Mouse (Mus musculus) neural tube, embryonic 14.5 days (tissue): ENCODE results near the gene Pik3r5. TPM values are rescaled to one million over a fixed set of nuclear protein-coding genes. Genes with fewer than 3 reads are reported as not detected.

ENCODE experiments used
- ATAC-seq: fragments of 200-750 bp; cut with Nextera tagmentation; 2 replicates; pipeline ENCODE4 v1.8.0; 2017; ENCODE audit warnings: low read depth, mild to moderate bottlenecking, moderate TSS enrichment, moderate library complexity
- H3K27ac ChIP-seq: fragments of 300-500 bp; sonication (generic); 2 replicates; pipeline ENCODE4 v1.5.1; 2014; ENCODE audit warnings: low read depth, mild to moderate bottlenecking, control low read depth, low read length, moderate library complexity, mixed read lengths
- H3K27me3 ChIP-seq: fragments of 300-500 bp; sonication (generic); 2 replicates; pipeline ENCODE4 v1.6.1; 2014; ENCODE audit warnings: low read length; ENCODE audit not compliant: control insufficient read depth, insufficient read depth
- H3K36me3 ChIP-seq: fragments of 300-500 bp; sonication (generic); 2 replicates; pipeline ENCODE4 v1.6.1; 2014; ENCODE audit warnings: low read length, mixed read lengths; ENCODE audit not compliant: control insufficient read depth, insufficient read depth
- H3K4me1 ChIP-seq: fragments of 300-500 bp; sonication (generic); 2 replicates; pipeline ENCODE4 v1.6.1; 2014; ENCODE audit warnings: low read length; ENCODE audit not compliant: control insufficient read depth, insufficient read depth
- H3K4me2 ChIP-seq: fragments of 300-500 bp; sonication (generic); 2 replicates; pipeline ENCODE4 v1.6.1; 2014; ENCODE audit warnings: mild to moderate bottlenecking, low read depth, low read length, control low read depth
- H3K4me3 ChIP-seq: fragments of 300-500 bp; sonication (generic); 2 replicates; pipeline ENCODE4 v1.5.1; 2014; ENCODE audit warnings: low read depth, low read length, control low read depth, mixed read lengths
- H3K9ac ChIP-seq: fragments of 300-500 bp; sonication (generic); replicated peaks from 2 replicates; pipeline ENCODE4 v1.6.1; 2014; ENCODE audit warnings: low read depth, mild to moderate bottlenecking, control low read depth, low read length, mixed read lengths
- H3K9me3 ChIP-seq: fragments of 300-500 bp; sonication (generic); 2 replicates; pipeline ENCODE4 v1.6.1; 2016; ENCODE audit warnings: low read length; ENCODE audit not compliant: control insufficient read depth
- WGBS: fragments of 180-500 bp; shearing (Covaris S2); extraction: QIAGEN DNeasy Blood & Tissue Kit; methylation state at CpG from one replicate; pipeline ENCODE4 v1.1.7; 2014; 5-methylcytosine and 5-hydroxymethylcytosine counted together
- polyA plus RNA-seq: library from polyadenylated mRNA; unstranded; fragments of >200 nt; fragmentation: Nextera tagmentation; extraction: Ambion mirVana; gene quantifications from 2 replicates; pipeline ENCODE4 v1.2.1, GENCODE M21; 2014

Pik3r5 gene
- 1.2 and 2.6 TPM in 2 replicates for polyA plus RNA-seq

DNA sequence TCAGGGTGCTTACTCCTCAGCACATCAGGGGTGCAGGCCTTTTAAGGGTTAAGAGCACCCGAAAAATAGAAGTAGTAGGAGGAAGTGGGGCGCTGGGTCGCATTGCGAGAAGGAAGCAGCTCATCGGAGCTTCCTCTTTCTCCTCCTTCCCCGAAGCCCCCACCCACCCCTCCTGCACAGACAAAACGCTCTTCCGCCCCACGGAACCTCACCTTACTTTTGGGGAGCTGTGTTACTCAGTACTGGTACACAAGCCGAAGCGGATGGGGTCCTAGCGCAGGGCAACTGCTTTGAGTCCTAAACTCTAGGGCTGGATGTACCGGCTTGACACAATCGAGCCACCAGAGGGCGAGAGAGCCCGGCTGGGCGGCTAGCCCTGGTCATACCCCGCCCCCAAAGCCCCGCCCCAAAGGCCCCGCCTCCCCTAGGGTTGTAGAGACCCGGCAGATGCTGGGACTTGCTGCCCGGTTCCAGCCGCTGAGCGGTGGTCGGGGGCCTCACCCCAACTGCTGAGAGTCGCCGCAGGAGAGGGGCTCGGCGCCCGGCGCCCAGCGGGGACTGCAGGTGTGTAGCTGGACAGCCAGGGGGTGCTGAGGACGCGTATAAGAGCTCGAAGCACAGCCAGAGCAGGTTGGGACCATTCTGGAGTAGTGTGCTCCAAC, at the start of gene Pik3r5:
Gene Pik3r5 (plus strand): TSS at position 423 of the 662 bp plus-strand sequence.
- 0 out of 2 replicates have a peak, but pooled peaks cover 4% of the 10 kb centered on the region for H3K4me1 ChIP-seq
- no peaks in the 10 kb centered on the region for H3K36me3 ChIP-seq
- H3K9ac ChIP-seq, result peak within 1 kb of the TSS; percentile 32
- peak within 1 kb of the TSS; percentile 46 for H3K4me2 ChIP-seq
- H3K9me3 ChIP-seq, result no peaks in the 10 kb centered on the region
- 0 out of 2 replicates have a peak, but pooled peaks cover 2% of the 10 kb centered on the region for H3K27me3 ChIP-seq
- H3K4me3 ChIP-seq, result peak within 1 kb of the TSS; percentile 34
- no peak within 1 kb of the TSS for H3K27ac ChIP-seq
- WGBS, result 11% methylated on average over 35 of the region's 35 CpGs
- ATAC-seq, result peak; percentile 75

DNA sequence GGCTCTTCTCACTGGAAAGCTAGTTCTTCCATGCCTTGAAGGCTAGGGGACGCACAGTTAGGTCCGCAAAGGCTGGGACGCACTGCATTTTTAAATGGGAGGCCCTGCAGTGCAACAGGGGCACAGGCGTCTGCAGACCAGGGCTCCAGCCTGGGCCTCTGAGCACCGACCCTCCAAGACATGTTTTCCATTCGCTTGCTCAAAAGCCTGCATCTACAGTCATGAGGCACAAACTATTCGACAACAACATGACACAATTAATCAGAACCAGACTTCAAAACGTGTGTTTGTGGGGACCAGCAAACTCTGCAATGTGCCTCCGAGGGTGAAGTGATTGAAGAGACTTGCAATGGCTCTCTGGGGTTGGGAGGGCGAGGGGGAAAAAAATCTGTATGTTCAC, 48.4 kb upstream of the Pik3r5 start:
- no peaks in the 10 kb centered on the region for H3K9me3 ChIP-seq
- H3K4me2 ChIP-seq, result peak overlapping the region; percentile 90
- H3K27ac ChIP-seq, result peak overlapping the region; percentile 39; the same call in 1 of the 2 replicates
- H3K4me3 ChIP-seq, result peak overlapping the region; percentile 64
- peaks cover 7% of the 10 kb centered on the region; the same call in 1 of the 2 replicates for H3K27me3 ChIP-seq
- no peak for ATAC-seq
- peaks cover 29% of the 10 kb centered on the region for H3K4me1 ChIP-seq
- no peaks in the 10 kb centered on the region for H3K36me3 ChIP-seq
- peak overlapping the region; percentile 22; the same call in 1 of the 2 replicates for H3K9ac ChIP-seq
- 12% methylated on average over 10 of the region's 10 CpGs for WGBS

DNA sequence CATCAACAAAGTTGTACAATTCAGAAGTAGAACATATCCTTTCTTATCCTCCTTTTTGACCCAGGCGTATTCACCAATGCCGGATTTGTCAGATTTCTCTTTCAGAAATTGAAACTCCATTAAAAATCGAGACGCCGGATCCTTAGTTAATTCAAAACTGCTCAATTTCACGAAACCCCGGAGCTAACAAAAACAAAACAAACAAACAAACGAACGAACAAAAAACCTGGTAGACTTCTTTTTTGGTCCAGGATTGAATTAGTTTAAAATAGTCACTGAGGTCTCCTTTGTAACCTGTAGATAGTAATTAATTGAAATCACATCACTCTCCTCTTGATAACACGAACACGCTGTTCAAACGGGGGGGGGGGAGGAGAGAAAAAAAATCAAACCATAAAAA, 47.8 kb upstream of the Pik3r5 start:
- Histone ChIP-seq H3K4me1 (peaks cover 23% of the 10 kb centered on the region), H3K9ac (peak overlapping the region; percentile 69), H3K4me3 (peak overlapping the region; percentile 64), H3K27me3 (peaks cover 8% of the 10 kb centered on the region; the same call in 1 of the 2 replicates), H3K9me3 (no peaks in the 10 kb centered on the region), H3K27ac (no peak overlapping the region; the same call in 1 of the 2 replicates), H3K4me2 (peak overlapping the region; percentile 90), H3K36me3 (no peaks in the 10 kb centered on the region)
- WGBS, result 4% methylated on average over 12 of the region's 12 CpGs
- no peak for ATAC-seq

DNA sequence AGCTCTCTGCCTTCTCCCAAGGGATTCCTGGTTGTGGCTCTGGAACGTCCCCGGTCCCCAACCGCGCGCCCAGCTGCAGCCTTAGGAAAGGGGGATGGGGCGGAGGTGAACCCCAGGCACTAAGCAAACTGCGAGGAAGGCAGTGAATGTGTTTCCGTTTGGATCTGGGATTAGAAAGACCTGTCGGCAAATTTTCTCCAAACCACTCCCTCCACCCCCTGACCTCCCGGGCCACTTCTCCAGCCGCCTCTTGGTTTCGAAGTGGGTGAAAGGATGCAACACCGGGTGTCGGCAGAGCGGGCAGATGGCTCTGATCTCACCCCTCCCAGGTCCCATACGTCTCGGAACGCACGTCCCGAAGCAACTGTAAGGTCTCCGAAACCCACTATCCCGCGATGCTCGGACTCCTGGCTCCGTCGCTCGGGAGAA, 47.3 kb upstream of the Pik3r5 start:
- H3K4me1 ChIP-seq, result peaks cover 22% of the 10 kb centered on the region
- peak overlapping the region; percentile 64 for H3K4me3 ChIP-seq
- no peaks in the 10 kb centered on the region for H3K9me3 ChIP-seq
- peak overlapping the region; percentile 77 for H3K27ac ChIP-seq
- under 1% methylated on average over 27 of the region's 27 CpGs for WGBS
- ATAC-seq, result 0 out of 2 replicates have a peak, but pooled peaks have one; percentile 5
- peaks cover 8% of the 10 kb centered on the region; the same call in 1 of the 2 replicates for H3K27me3 ChIP-seq
- peak overlapping the region; percentile 69 for H3K9ac ChIP-seq
- H3K4me2 ChIP-seq, result peak overlapping the region; percentile 90
- H3K36me3 ChIP-seq, result no peaks in the 10 kb centered on the region

DNA sequence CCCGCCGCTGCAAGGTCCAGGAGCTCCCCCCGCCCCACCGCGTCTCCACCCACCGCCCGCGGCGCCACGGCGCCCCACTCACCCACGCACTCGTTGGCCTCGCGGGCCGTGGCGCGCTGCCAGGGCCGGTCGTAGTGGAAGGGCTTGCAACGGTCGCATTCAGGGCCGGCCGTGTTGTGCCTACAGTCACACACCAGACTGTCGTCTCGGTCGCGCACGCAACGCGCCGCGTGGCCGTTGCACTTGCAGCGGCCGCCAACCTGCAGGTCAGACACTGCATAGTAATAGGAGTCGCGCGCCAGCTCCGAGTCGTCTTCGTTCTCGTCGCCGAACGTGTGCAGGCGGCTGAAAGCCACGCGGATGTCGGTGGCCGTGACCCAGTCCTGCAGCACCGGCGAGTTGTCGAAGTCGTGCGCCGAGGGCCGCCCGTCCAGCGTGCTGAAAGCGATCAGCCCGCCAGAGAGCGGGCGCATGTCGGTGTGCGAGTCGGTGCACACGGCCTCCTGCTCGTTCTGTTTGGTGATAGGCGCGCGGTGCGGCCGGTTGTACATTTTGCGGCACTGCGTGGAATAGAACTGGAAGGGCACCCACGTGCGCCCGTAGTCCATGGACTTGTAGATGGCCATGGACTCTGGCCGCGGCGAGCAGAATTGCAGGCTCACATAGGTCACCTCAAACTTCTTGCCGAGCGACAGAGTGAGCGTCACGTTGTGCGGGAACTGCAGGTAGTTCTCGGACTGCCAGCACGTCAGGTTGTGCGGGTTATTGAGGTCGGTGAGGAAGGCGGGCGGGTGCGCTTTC, 46.7 kb upstream of the Pik3r5 start:
- Histone ChIP-seq H3K27ac (peak overlapping the region; percentile 77), H3K9me3 (no peaks in the 10 kb centered on the region), H3K36me3 (no peaks in the 10 kb centered on the region), H3K27me3 (peaks cover 8% of the 10 kb centered on the region; the same call in 1 of the 2 replicates), H3K4me2 (peak overlapping the region; percentile 90), H3K4me3 (peak overlapping the region; percentile 64), H3K4me1 (peaks cover 23% of the 10 kb centered on the region), H3K9ac (peak overlapping the region; percentile 69)
- ATAC-seq, result 0 out of 2 replicates have a peak, but pooled peaks have one; percentile 22
- WGBS, result under 1% methylated on average over 88 of the region's 94 CpGs

DNA sequence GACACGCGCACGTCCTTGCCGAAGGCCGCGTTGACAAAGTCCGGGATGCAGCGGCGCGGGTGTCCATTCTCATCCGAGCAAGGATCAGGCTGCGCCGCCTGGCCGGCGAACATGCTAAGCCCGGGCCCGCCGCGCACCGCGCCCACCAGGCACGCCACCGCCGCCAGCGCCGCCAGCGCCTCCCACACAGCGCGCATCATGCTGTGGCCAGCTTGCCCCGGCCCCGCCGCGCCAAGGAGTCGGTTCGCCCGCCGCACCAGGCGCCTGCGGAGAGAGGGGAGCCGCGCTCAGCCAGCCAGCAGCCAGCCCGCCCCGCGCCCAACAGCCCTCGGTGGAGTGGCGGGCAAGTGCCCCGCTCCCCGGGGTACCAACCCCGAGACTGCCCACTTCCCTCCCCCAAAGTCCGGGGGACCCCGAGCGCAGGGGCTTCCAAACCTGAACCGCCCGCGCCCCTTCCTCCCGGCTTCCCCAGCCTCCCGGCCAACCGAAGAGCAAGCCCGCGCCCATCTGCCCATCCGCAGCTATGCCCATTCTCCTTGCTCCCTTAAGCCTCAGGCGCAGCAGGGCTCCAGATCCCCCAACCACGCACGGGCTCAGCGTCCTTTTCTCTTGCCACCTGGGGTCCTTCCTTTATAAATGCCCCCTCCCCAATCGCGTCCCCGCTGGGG, 45.9 kb upstream of the Pik3r5 start:
- peaks cover 13% of the 10 kb centered on the region; the same call in 1 of the 2 replicates for H3K27me3 ChIP-seq
- H3K9ac ChIP-seq, result peak overlapping the region; percentile 69
- peak overlapping the region; percentile 64 for H3K4me3 ChIP-seq
- H3K27ac ChIP-seq, result peak overlapping the region; percentile 77
- no peaks in the 10 kb centered on the region for H3K36me3 ChIP-seq
- 0% methylated on average over 48 of the region's 68 CpGs for WGBS
- H3K9me3 ChIP-seq, result no peaks in the 10 kb centered on the region
- peaks cover 23% of the 10 kb centered on the region for H3K4me1 ChIP-seq
- H3K4me2 ChIP-seq, result peak overlapping the region; percentile 90
- peak; percentile 33; the same call in 1 of the 2 replicates for ATAC-seq

DNA sequence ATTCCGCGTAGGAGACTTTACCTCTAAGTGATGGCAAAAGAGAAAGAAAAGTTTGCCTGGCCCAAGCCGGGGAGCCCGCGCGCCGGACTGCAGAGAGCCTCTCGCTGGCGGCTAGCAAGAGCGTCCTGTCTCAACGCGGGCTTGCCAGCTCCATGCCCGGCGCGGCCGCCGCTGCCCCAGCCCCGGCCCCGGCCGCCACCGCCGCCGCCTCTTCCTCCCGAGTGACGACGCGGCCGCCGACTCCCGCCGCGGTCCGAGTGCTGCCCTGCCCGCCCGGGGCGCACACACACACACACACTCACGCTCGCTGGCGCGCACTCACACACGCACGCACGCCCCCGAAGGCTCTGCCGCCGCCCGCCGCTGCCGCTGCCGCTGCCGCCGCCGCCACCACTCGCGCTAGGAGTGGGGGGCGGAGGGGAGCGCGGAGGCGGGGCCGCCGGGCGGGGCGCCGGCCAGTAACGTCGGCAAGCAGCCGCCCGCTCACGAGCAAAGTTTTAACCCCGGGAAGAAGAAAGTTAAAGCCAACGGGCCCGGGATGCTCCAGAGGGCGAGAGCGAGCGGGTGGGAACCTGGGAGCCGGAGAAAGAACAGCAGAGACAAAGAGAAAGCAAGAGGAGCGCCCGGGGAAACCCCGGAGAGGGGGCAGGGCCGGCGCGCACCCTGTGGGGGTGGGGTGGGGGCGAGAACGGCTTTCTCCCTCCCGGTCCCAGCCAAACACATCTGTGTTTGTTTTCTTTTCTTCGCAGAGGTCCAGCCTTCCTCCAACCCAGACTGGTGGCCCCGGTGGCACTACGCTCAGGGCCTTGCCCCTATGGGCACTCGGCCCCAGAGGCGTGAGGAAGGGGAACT, 45.1 kb upstream of the Pik3r5 start:
- no peaks in the 10 kb centered on the region for H3K36me3 ChIP-seq
- ATAC-seq, result peak; percentile 68; the same call in 1 of the 2 replicates
- peaks cover 15% of the 10 kb centered on the region; the same call in 1 of the 2 replicates for H3K27me3 ChIP-seq
- peak overlapping the region; percentile 69 for H3K9ac ChIP-seq
- under 1% methylated on average over 81 of the region's 90 CpGs for WGBS
- peak overlapping the region; percentile 90 for H3K4me2 ChIP-seq
- H3K4me1 ChIP-seq, result peaks cover 23% of the 10 kb centered on the region
- no peaks in the 10 kb centered on the region for H3K9me3 ChIP-seq
- H3K4me3 ChIP-seq, result peak overlapping the region; percentile 64
- H3K27ac ChIP-seq, result peak overlapping the region; percentile 77

DNA sequence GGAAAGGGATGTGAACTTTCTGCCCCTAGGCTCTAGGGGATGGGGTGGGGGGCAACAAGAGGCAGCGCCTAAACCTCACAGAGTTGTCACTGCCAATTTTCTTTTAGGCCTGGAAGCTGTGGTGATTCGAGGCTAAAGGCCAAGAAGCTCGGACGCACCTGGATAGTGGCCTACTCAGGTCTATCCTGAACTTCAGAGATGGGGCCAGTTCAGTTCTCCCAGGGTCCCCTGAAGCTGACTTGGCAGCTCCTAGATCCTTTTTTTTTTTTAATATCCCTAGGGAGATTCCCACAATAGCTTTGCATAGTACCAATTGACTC, 44.5 kb upstream of the Pik3r5 start:
- Histone ChIP-seq H3K4me3 (peak overlapping the region; percentile 64), H3K9ac (peak overlapping the region; percentile 69), H3K36me3 (no peaks in the 10 kb centered on the region), H3K4me2 (peak overlapping the region; percentile 90), H3K27me3 (peaks cover 18% of the 10 kb centered on the region), H3K27ac (peak overlapping the region; percentile 77), H3K9me3 (no peaks in the 10 kb centered on the region), H3K4me1 (peaks cover 23% of the 10 kb centered on the region)
- no peak for ATAC-seq
- WGBS, result 23% methylated on average over 4 of the region's 4 CpGs
